ENCODE assay signal across 9 mouse cellular contexts in the genomic region with DNA sequence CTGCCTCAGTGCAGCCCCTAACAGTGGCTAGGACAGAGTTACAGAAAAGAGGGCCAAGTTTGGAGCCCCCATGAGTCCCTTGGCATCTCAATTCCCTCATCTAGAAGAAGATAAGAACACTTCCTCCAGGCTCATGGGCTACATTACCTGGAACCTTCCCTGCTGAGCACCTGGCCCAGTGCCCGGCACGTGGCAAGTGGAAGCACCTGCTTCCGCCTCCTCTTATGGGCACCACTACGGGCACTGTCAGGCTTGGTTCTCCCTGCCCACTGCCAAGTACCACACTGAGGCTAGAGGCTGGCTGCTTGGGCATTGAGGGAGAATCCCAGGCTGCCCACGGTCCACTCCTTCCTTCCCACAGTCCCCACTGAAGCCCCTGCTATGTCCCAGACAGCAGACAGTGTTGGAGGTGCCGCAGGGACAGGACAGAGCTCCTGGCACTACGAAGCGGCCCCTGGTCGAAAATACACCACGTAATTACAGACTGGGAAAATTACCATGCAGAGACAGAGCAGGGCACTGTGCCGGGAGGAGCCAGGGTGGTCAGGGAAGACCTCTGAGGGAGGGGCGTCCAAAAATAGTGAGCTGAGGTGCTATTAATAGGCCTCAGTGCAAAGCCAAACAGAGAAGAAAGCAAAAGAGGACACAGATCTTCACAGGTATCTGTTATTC.
A peak's percentile ranks its signal among the peaks of the same experiment; 100 is the strongest.
DNase-seq lines count a peak whose midpoint lies in the region; ATAC-seq and TF ChIP-seq lines count a peak whose summit lies in the region.
"Had no signal": no experiment of that assay in that cellular context is flagged by ENCODE, and none has a peak within 500 bp of the region (broad histone marks: within the 10 kb centered on the region; RNA-seq: fewer than 3 reads in every experiment).

No protein-coding gene starts in this region.

- peak overlapping the region; percentile 87 for H3K27ac ChIP-seq in heart, embryonic 12.5 days (ENCODE audit: poor library complexity, severe bottlenecking)
- peak overlapping the region; percentile 94; the same call in 1 of the 2 replicates for H3K27ac ChIP-seq in lung, embryonic 14.5 days (ENCODE audit: low read depth)
- H3K27ac ChIP-seq in kidney, adult 2 months (ENCODE audit: insufficient read depth, low read depth, low read length): no peak overlapping the region

- no peak overlapping the region; the same call in 1 of the 2 replicates for H3K4me3 ChIP-seq in heart, embryonic 12.5 days
- no peak overlapping the region for H3K4me3 ChIP-seq in lung, embryonic 14.5 days (ENCODE audit: low read depth, low read length)
- H3K4me3 ChIP-seq in kidney, adult 2 months (ENCODE audit: insufficient read depth, low read depth, low read length): no peak overlapping the region

- peaks cover 66% of the 10 kb centered on the region for H3K4me1 ChIP-seq in heart, embryonic 12.5 days (replicated peaks)
- H3K4me1 ChIP-seq in lung, embryonic 14.5 days (ENCODE audit: insufficient read depth): peaks cover 28% of the 10 kb centered on the region
- H3K4me1 ChIP-seq in kidney, adult 2 months (ENCODE audit: control insufficient read depth, insufficient read depth, low read length): peaks cover 4% of the 10 kb centered on the region; the same call in 1 of the 2 replicates

- no peaks in the 10 kb centered on the region for H3K27me3 ChIP-seq in heart, embryonic 12.5 days (replicated peaks)
- no peaks in the 10 kb centered on the region for H3K27me3 ChIP-seq in lung, embryonic 14.5 days (ENCODE audit: insufficient read depth, low read length)
- H3K27me3 ChIP-seq in kidney, adult 2 months (replicated peaks; ENCODE audit: control insufficient read depth, insufficient read depth, low read length): no peaks in the 10 kb centered on the region

- intact Hi-C loops in heart, postnatal 25 days (cut with DNase I): no loop called here

- no peak for TF ChIP-seq POLR2A in brain, embryonic 14.5 days (IDR thresholded peaks at IDR 0.05; ENCODE audit: borderline replicate concordance, extremely low read depth, insufficient read depth, insufficient read length, poor library complexity, severe bottlenecking)
- TF ChIP-seq POLR2A in kidney, adult 2 months (IDR thresholded peaks at IDR 0.05; ENCODE audit: low read depth, low read length): no peak

- 57% methylated on average over 12 of the region's 12 CpGs for WGBS in heart, embryonic 12.5 days
- WGBS in lung, embryonic 14.5 days: 77% methylated on average over 12 of the region's 12 CpGs
- WGBS in kidney, adult 2 months: 86% methylated on average over 12 of the region's 12 CpGs

- peaks cover 3% of the 10 kb centered on the region; the same call in 1 of the 2 replicates for H3K36me3 ChIP-seq in heart, embryonic 12.5 days
- no peaks in the 10 kb centered on the region for H3K36me3 ChIP-seq in lung, embryonic 14.5 days (ENCODE audit: insufficient read depth)
- H3K36me3 ChIP-seq in kidney, adult 2 months (ENCODE audit: control insufficient read depth, insufficient read depth, low read length): no peaks in the 10 kb centered on the region

- DNase-seq in heart, postnatal 25 days (ENCODE audit: low spot score): no peak
- peak; percentile 30 for DNase-seq in brain, embryonic 14.5 days (ENCODE audit: low read depth)
- DNase-seq in lung, embryonic 14.5 days: no peak
- no peak for DNase-seq in adipocyte (ENCODE audit: low spot score)
- no peak for DNase-seq in kidney, adult 2 months
- DNase-seq in adrenal gland, postnatal 36 days: no peak

- H3K4me2 ChIP-seq in heart, embryonic 12.5 days: peak overlapping the region; percentile 31
- H3K4me2 ChIP-seq in lung, embryonic 14.5 days: no peak overlapping the region
- H3K4me2 ChIP-seq: hindbrain, embryonic 14.5 days had no signal

- TF ChIP-seq CTCF in brain, embryonic 14.5 days (IDR thresholded peaks at IDR 0.05; ENCODE audit: borderline replicate concordance, extremely low read depth, insufficient read depth, insufficient read length): no peak
- no peak for TF ChIP-seq CTCF in lung, embryonic 14.5 days (IDR thresholded peaks at IDR 0.05; ENCODE audit: low read depth)
- TF ChIP-seq CTCF in kidney, adult 2 months (conservative IDR thresholded peaks at IDR 0.05; ENCODE audit: insufficient read depth, insufficient read length, low read depth, low read length): no peak

- peak; percentile 23; the same call in 1 of the 2 replicates for ATAC-seq in heart, embryonic 12.5 days (ENCODE audit: insufficient number of reproducible peaks, low FRiP score)
- peak; percentile 68 for ATAC-seq in common myeloid progenitor, adult 5-6 weeks (replicated peaks; ENCODE audit: low read depth, poor library complexity, severe bottlenecking)
- ATAC-seq in lung, embryonic 14.5 days (ENCODE audit: insufficient read depth): no peak

- H3K9me3 ChIP-seq in heart, embryonic 12.5 days (replicated peaks): no peaks in the 10 kb centered on the region
- no peaks in the 10 kb centered on the region for H3K9me3 ChIP-seq in lung, embryonic 14.5 days (ENCODE audit: low read depth, low read length)

- peak overlapping the region; percentile 59 for H3K9ac ChIP-seq in heart, embryonic 12.5 days
- H3K9ac ChIP-seq in lung, embryonic 14.5 days: no peak overlapping the region
- H3K9ac ChIP-seq: hindbrain, embryonic 14.5 days had no signal
